Mouse (Mus musculus) hematopoietic multipotent progenitor cell, adult 10-12 weeks (in vitro differentiated cells): ENCODE results near the gene Acad8. TPM values are rescaled to one million over a fixed set of nuclear protein-coding genes. Genes with fewer than 3 reads are reported as not detected.

Source experiments
- polyA plus RNA-seq: library from polyadenylated mRNA; stranded (reverse); fragments of >175 nt; gene quantifications from 2 replicates; pipeline ENCODE4 v1.2.3, GENCODE M21; 2012; ENCODE audit warnings: low replicate concordance

The Acad8 gene
- 0.63 and 0.75 TPM in 2 replicates for polyA plus RNA-seq

DNA sequence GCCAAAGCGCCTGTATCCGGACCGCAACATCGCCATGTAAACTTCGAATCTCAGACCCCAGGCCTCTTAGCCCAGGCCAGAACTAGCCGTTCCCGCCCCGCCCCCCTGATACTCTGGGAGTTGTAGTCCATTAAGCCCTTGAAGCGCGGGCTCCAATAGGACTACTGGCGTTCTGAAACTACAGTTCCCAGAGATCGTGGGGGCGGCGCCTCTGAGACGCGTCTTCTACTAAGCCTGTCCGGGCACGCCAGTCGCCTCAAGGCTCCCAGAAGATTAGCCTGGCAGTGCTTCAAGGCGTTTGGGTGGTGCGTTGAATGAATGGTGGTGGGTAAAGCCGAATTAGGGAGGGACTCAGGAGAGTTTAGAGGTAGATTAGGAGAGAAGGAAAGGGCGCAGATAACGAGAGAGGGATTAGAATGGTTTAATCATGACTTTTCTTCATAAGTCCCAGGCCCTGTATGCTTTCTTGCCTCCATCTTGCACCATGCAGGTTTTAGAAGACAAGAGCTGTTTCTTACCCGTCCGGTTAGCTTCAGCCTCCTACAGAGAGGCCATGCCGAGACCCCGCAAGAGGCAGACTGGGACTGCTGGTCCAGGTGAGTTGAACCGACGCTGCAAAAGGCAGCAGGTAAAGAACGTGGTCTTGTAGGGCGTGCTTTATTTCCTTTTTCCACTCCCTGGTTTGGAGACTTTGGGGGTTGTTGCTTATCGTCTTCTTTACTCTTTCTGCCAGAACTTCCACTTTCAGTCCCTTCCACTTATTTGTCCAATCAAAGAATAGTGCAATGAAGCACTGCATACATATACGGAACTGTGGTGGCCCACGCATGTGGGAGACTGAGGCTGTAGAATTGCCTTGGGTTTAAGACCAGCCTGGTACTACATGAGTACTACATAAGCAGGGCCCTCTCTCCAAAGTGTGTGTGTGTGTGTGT is at the start of gene Acad8, which contains the start of gene Thyn1:
Gene Acad8 (minus strand): TSS at position 106 of the 935 bp plus-strand sequence.
Gene Thyn1 (plus strand): TSS at position 250 of the 935 bp plus-strand sequence.

GRCm38 (mm10) chr9:27029828-27030762 is 30.7 kb upstream of the Acad8 start, which contains the start of the genes Vps26b and Ncapd3:
Gene Vps26b (minus strand): TSS chr9:27030065.
Gene Ncapd3 (plus strand): TSS chr9:27030175.

Other genes starting within 250 kb of the Acad8 start
- gene Glb1l2, start 193.1 kb downstream of the Acad8 start, polyA plus RNA-seq: not detected in 2 replicates
- gene Glb1l3, start 138.7 kb downstream of the Acad8 start, polyA plus RNA-seq: not detected in 2 replicates
- not detected in 2 replicates for gene Gm1110, start 76.5 kb downstream of the Acad8 start, polyA plus RNA-seq
- 0.81 and 2.4 TPM in 2 replicates for gene Thyn1, start 144 bp upstream of the Acad8 start, polyA plus RNA-seq
- gene Vps26b, start 30.5 kb upstream of the Acad8 start, polyA plus RNA-seq: 16.2 and 44.8 TPM in 2 replicates
- gene Ncapd3, start 30.6 kb upstream of the Acad8 start, polyA plus RNA-seq: 0.85 and 3.2 TPM in 2 replicates
- 0.22 TPM in 1 of 2 replicates, not detected in the other for gene Jam3, start 155.9 kb upstream of the Acad8 start, polyA plus RNA-seq